Mouse (Mus musculus): ENCODE results near the gene Mogat1.

The Mogat1 gene

GRCm38 (mm10) chr1:78536310-78537164, 25.7 kb downstream of the Mogat1 start:
- in situ Hi-C loops (cut with MseI, MboI): loop anchor here (5.0 to 25.0 kb wide), 2 partner anchors 126 to 136 kb away; partner anchors contain the start of genes Acsl3 (in 1 of the 2) and Utp14b (in 1 of the 2)

- in situ Hi-C loops (cut with MseI, MboI): loop anchor here (5.0 to 25.0 kb wide), 2 partner anchors 125 to 135 kb away; partner anchors contain the start of genes Acsl3 (in 1 of the 2) and Utp14b (in 1 of the 2)
Observed at GRCm38 (mm10) chr1:78537494-78538010, 26.8 kb downstream of the Mogat1 start.

- in situ Hi-C loops (cut with MseI, MboI): loop anchor here (5.0 to 25.0 kb wide), 2 partner anchors 124 to 134 kb away; partner anchors contain the start of genes Acsl3 (in 1 of the 2) and Utp14b (in 1 of the 2)
Observed at GRCm38 (mm10) chr1:78538396-78538795, 27.6 kb downstream of the Mogat1 start.

- in situ Hi-C loops (cut with MseI, MboI): loop anchor here (5.0 to 25.0 kb wide), 2 partner anchors 123 to 133 kb away; partner anchors contain the start of genes Acsl3 (in 1 of the 2) and Utp14b (in 1 of the 2)
Observed at GRCm38 (mm10) chr1:78539166-78539565, 28.4 kb downstream of the Mogat1 start.

GRCm38 (mm10) chr1:78543631-78544030, 32.8 kb downstream of the Mogat1 start:
- in situ Hi-C loops (cut with MseI, MboI): loop anchor here in 1 of 2 experiments (25.0 kb wide), 1 partner anchor 119 kb away; the partner anchor contains the start of genes Acsl3 and Utp14b

GRCm38 (mm10) chr1:78546258-78546657, 35.5 kb downstream of the Mogat1 start:
- in situ Hi-C loops (cut with MseI, MboI): loop anchor here in 1 of 2 experiments (25.0 kb wide), 1 partner anchor 116 kb away; the partner anchor contains the start of genes Acsl3 and Utp14b

- in situ Hi-C loops (cut with MseI, MboI): loop anchor here in 1 of 2 experiments (25.0 kb wide), 1 partner anchor 113 kb away; the partner anchor contains the start of genes Acsl3 and Utp14b
Observed at GRCm38 (mm10) chr1:78548961-78549360, 38.2 kb downstream of the Mogat1 start.

DNA sequence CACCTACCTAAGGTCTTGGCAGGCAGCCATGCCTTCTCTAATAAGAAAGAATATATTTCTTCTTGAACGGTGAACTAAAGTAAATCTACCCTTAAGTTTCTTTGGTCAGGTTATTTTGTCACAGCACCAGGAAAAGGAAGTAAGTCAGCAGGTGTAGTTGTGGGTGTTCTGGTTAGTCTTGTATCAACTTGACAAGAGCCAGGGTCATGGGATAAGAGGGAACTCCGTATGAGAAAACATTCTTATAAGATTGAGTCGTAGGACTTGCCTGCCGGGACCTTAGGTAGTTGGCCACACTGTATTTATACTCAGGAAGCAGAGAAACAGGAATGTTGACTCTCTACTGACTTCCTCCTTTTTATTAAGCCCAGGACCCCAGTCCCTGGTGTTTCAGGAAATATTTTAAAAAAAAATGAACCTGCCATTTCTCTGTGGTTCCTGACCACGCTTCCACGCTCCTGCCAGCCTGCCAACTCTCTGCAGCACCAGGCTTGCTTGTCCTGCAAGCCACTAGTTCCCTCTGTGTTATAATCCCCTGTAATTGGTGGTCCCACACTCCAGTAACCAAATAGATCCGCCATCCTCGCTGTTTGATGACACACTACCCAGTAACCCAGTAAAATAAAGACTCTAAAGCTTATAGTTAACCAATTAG, 43.3 kb downstream of the Mogat1 start:
- in situ Hi-C loops (cut with MseI, MboI): no loop called here

DNA sequence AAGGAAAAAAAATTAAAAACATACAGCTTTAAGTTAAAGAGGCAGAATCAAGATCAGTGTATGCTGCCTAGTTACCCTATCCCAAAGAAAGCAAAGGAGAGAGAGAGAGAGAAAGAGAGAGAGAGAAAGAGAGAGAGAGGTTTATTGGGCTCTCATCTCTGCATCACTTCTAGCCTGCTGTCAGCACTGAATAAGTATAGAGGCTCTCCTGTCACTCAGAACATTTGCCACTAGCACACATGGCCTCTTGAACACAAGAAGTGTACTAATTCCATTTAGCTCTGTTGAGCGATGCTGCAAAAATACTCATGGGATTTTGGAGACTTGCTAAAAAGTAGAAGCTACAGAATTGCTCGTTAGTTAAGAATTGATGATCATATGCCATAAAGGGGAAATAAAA, 56.2 kb downstream of the Mogat1 start:
- in situ Hi-C loops (cut with MseI, MboI): no loop called here

- in situ Hi-C loops (cut with MseI, MboI): no loop called here
Observed at GRCm38 (mm10) chr1:78567421-78567820, 56.6 kb downstream of the Mogat1 start.

DNA sequence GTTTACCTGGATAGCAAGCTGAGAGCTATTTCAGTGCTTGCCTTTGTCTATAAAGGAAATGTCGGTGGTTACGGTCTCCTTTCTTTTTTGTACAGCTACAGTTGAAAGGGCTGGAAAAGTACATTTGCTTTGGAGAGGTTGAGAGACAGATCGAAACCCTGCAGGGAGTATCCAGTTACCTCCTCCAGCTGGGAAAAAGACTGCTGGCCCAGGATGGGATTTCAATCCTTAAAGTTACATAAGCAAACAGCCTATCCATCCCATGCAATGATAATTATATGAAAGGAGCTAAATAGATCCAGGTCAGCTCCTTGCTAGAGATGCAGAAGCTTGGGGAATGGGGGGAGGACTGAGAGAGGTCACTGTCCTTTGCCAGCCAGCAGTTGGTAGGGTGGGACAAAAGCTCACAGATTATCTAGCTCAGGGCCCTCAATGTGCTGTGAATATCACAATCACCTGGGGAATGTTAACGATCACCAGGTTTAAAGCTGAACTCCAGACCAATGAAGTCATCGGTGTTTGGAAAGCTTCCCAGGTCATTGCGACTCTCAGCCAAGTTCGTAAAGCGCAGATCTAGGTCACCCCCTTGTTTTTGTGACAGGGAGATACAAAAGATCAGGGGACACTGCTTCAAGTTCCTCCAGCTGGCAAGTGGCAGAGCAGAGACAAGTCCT, 57.2 kb downstream of the Mogat1 start:
- in situ Hi-C loops (cut with MseI, MboI): no loop called here

GRCm38 (mm10) chr1:78569617-78570016, 58.8 kb downstream of the Mogat1 start:
- in situ Hi-C loops (cut with MseI, MboI): no loop called here

- in situ Hi-C loops (cut with MseI, MboI): no loop called here
Observed at GRCm38 (mm10) chr1:78585080-78585479, 74.3 kb downstream of the Mogat1 start.

- in situ Hi-C loops (cut with MseI, MboI): no loop called here
Observed at GRCm38 (mm10) chr1:78586986-78587385, 76.2 kb downstream of the Mogat1 start.
